Mouse (Mus musculus): ENCODE results near the gene Ankfy1. TPM values are rescaled to one million over a fixed set of nuclear protein-coding genes. Genes with fewer than 3 reads are reported as not detected.

Ankfy1 gene
- total RNA-seq, 1 experiment from 2014 or later, result 35.7 TPM

- ATAC-seq (replicated peaks in 1 of 2; ENCODE audit: insufficient read depth in 1 of 2, low FRiP score in 2 of 2, low TSS enrichment in 1 of 2, low read depth in 1 of 2, poor library complexity in 2 of 2, severe bottlenecking in 2 of 2), result no peak
Measured at GRCm38 (mm10) chr11:72806556-72806955, 116.8 kb downstream of the Ankfy1 start.

GRCm38 (mm10) chr11:72807992-72808391 is 118.2 kb downstream of the Ankfy1 start:
- no peak for ATAC-seq (replicated peaks in 1 of 2; ENCODE audit: insufficient read depth in 1 of 2, low FRiP score in 2 of 2, low TSS enrichment in 1 of 2, low read depth in 1 of 2, poor library complexity in 2 of 2, severe bottlenecking in 2 of 2)

- no peak for ATAC-seq (replicated peaks in 1 of 2; ENCODE audit: insufficient read depth in 1 of 2, low FRiP score in 2 of 2, low TSS enrichment in 1 of 2, low read depth in 1 of 2, poor library complexity in 2 of 2, severe bottlenecking in 2 of 2)
Measured at GRCm38 (mm10) chr11:72813687-72814086, 123.9 kb downstream of the Ankfy1 start.

GRCm38 (mm10) chr11:72814188-72814587 is 124.4 kb downstream of the Ankfy1 start:
- ATAC-seq (replicated peaks in 1 of 2; ENCODE audit: insufficient read depth in 1 of 2, low FRiP score in 2 of 2, low TSS enrichment in 1 of 2, low read depth in 1 of 2, poor library complexity in 2 of 2, severe bottlenecking in 2 of 2), result no peak

- ATAC-seq (replicated peaks in 1 of 2; ENCODE audit: insufficient read depth in 1 of 2, low FRiP score in 2 of 2, low TSS enrichment in 1 of 2, low read depth in 1 of 2, poor library complexity in 2 of 2, severe bottlenecking in 2 of 2), result no peak
Measured at GRCm38 (mm10) chr11:72816859-72817258, 127.1 kb downstream of the Ankfy1 start.

GRCm38 (mm10) chr11:72818067-72818466 is 128.3 kb downstream of the Ankfy1 start:
- ATAC-seq (replicated peaks in 1 of 2; ENCODE audit: insufficient read depth in 1 of 2, low FRiP score in 2 of 2, low TSS enrichment in 1 of 2, low read depth in 1 of 2, poor library complexity in 2 of 2, severe bottlenecking in 2 of 2), result no peak

GRCm38 (mm10) chr11:72821041-72821440 is 131.2 kb downstream of the Ankfy1 start:
- ATAC-seq (replicated peaks in 1 of 2; ENCODE audit: insufficient read depth in 1 of 2, low FRiP score in 2 of 2, low TSS enrichment in 1 of 2, low read depth in 1 of 2, poor library complexity in 2 of 2, severe bottlenecking in 2 of 2), result no peak

Other genes starting within 250 kb of the Ankfy1 start
- 145 and 148 TPM in 2 replicates for gene Mybbp1a, start 248.7 kb upstream of the Ankfy1 start, total RNA-seq (2017)
- 87.2 and 89.3 TPM in 2 replicates for gene Spns2, start 200.1 kb upstream of the Ankfy1 start, total RNA-seq (2017)
- gene Spns3, start 139.5 kb upstream of the Ankfy1 start, total RNA-seq (2017), result 15.2 and 23.5 TPM in 2 replicates
- gene Ube2g1, start 82.7 kb upstream of the Ankfy1 start, total RNA-seq (2017), result 44.2 and 45.9 TPM in 2 replicates
- 4.9 and 7.2 TPM in 2 replicates for gene Cyb5d2, start 106.1 kb downstream of the Ankfy1 start, total RNA-seq (2017)
- 29.7 and 36.1 TPM in 2 replicates for gene Zzef1, start 106.2 kb downstream of the Ankfy1 start, total RNA-seq (2017)